Mouse (Mus musculus) megakaryocyte, adult 5-6 weeks (primary cell): ENCODE data around the gene Pde8a. TPM values are rescaled to one million over a fixed set of nuclear protein-coding genes. Genes with fewer than 3 reads are reported as not detected.

Source experiments
- ATAC-seq: 2 replicates; pipeline ENCODE4 v1.8.0; 2016; ENCODE audit warnings: mild to moderate bottlenecking, inconsistent platforms; ENCODE audit not compliant: poor library complexity, severe bottlenecking
- total RNA-seq, 2 experiments: library from RNA; stranded (forward) in 1 of 2; stranded (reverse) in 1 of 2; fragments of 153-499, 151-499 nt in 1 of 2; fragments of 221-1000, 200-1000 nt in 1 of 2; gene quantifications; 2 replicates each; pipeline versions ENCODE4 v1.2.3 to v1.2.4; 2015 to 2017

Pde8a gene
- total RNA-seq, 2 experiments from 2014 or later: 6.4 to 15.9 TPM

DNA sequence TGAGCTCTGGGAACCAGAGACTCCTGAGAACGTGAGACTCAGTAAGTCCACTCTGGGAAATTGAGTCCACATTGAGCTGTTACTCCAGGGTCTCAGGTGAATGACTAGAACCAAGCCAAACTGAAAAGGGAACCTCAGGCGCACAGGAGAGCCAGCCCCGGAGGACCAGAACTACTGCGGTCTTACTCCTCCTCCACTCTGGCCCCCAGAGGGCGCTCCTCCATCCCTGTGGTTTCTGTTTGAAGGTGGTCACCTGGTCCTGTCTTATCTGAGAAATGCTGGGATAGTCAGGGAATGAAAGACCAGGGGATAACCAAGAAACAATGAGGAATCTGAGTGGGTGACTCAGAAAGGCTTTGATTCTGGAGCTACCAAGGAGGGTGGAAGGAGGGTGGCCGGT lies 4.5 kb upstream of the Pde8a start:
- ATAC-seq: peak; percentile 36

DNA sequence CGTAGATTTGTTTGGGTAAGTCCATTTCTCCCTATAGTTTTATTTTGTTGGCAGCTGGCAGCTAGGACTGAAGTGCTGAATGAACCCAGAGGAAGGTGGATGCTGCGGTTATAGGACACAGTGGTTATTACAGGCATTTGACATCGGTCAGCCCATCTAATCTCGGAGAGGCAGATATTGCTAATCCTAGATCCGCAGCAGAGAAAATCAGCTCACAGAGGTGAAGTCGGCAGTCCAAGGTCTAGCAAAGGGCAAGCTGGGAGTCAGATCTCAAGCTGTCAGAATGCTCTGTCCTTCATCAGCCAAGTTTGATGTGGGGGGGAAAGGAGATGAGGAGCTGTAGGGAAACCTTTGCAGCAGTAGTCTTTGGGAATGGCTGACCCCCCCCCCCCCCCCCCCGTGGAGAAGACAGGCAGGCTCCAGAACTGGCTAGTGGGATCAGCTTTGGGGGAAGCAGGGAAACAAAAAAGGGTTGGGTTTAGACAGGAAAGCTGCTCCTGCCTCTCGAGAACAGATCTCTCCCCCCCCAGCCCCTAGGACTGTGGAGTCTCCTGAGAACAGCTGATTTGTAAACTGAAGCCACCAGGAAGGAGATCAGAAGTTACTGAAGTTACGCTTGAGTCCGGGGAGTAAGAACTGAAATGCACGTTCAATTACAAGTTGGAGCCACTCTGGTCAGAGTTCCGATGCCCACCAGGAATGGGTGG lies 3.3 kb upstream of the Pde8a start:
- ATAC-seq: no peak

DNA sequence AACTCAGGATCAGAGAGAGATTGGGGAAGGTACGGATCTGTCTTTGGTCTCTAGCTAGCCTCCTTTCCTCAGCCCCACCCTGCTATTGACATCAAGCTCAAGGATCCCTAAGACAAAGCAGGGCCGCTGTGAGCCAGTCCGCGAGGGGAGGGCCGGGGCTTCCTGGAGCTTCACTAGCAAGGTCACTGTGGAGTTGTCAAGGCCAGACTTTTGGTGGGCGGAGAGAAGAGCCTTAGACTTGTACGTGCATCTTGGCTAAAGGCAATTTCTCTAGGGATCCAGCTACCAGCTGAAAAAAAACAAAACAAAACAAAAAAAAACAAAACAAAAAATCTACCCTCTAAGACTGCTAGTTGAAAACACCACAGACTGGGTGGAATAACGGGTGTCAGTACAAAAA lies 1.6 kb upstream of the Pde8a start:
- ATAC-seq: no peak

DNA sequence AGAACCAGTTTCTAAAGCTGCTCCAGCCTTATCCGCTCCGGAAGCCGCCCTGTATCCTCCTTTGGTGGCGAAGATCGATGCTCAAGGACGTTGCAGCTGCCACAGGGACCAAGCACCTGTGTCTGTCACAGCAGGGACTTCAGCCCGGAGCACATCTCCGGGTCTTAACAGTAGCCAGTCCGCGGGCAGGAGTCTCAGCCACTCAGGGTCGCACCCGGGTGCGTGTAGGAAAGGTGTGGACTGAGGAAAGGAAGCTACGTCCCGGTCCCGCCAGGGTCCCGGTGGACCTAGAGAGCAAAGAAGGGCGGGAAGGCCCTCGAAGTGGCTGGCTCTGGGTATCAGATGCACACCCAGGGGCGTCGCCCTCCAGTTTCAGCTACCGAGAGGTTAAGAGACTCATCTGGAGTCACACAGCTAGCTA lies 1.1 kb upstream of the Pde8a start:
- peak; percentile 65 for ATAC-seq

DNA sequence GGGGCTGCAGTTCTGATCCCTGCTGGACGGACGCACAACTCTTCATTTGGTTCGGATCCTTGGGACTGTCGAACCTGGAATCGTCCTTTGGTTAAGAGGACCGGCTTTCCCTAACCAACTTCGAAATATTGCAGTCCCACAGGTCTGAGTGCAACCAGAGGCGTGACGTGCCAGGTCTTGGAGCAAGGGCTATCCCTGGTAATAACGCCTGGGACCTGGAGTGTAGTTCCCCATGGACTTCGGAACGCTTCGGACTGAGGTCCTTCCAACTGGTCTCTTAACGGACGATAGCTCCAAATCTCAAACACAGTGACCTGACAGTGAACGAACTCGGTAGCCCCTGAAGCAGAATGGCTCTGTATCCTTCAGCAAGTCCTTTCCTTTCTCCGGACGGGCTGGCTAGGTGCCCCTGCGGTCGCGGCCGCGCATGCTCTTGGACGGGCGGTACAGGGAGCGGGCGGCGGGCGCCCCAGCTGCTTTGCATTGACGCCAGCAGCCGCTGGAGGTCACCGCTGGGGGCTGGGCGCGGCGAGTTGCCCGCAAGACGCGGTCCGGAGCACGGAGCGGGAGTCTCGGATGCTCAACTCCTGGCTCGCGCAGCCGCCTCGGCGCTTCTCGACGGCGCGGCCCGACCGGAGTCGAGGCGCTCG lies 574 bp upstream of the Pde8a start:
- peak; percentile 90 for ATAC-seq

DNA sequence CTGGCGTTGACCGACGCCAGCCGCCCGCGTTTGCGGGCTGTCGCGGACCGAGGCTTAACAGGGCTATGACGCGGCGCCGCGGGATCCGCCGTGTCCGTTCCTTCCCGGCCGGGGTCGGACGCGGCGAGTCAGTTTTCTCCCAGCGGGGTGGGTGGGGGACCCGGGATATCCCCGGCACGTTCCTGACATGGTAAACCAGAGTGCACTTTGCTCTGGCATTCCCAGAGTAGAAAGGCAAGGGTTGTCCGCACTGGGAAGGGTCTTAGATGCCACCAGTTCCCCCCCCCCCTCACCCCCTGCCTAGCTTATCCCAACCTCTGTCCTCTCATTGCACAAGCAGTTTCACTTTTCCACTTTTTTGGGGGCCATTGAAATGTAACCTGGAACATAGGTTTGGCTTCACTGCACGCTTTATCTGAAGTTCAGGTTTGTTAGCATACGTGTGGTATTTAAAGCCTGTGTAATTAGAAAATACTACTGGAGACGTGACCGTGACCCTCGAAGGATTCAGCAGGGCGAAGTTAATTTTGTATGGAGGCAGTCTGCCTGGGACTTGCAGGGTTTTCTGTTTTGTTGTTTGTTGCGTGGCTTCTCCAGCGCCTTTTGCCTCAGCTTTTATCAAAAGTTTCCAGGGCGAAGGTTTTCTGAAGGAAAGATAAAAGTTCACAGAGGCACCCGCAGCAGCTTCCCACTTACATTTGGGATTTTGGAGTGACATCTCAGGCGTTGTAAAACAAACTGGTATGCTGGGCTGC lies 934 bp downstream of the Pde8a start:
- ATAC-seq: 0 out of 2 replicates have a peak, but pooled peaks have one; percentile 6

DNA sequence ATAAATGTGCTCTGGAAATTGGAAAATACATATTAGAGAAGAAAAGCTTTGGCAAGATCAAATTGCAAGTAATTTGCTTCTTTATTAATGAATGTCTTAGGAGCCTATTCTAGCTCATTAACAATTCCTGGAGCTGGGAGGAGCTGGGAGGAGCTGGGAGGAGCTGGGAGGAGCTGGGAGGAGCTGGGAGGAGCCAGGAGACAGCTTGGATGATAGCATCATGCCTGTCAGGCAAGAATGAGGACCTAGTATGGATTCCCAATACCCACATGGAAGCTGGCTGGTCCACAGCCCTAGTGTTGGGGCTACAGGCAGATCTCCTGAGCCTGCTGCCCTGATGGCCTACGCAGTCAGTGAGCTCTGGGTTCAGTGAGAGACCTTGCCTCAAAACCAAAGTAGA lies 2.6 kb downstream of the Pde8a start:
- no peak for ATAC-seq

DNA sequence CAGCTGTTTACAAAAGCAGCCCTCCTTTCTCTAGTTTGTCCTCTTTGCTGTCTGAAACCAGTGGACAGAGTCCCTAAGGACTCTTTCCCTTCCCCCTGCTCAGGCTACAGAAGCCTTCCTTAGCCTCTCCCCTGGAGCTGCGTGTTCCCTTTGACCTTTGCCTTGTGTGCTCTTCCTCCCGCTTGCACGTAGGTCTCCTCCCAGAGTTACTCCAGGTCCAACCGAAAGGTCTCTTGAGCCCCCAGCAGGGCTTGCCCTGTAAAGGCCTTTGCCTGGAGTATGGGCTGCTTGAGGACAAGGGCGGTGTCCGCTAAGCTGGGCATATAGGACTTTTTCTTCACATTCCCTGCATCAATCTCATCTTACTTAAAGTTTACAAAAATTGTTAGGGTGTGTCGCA lies 5.9 kb downstream of the Pde8a start:
- ATAC-seq: no peak

DNA sequence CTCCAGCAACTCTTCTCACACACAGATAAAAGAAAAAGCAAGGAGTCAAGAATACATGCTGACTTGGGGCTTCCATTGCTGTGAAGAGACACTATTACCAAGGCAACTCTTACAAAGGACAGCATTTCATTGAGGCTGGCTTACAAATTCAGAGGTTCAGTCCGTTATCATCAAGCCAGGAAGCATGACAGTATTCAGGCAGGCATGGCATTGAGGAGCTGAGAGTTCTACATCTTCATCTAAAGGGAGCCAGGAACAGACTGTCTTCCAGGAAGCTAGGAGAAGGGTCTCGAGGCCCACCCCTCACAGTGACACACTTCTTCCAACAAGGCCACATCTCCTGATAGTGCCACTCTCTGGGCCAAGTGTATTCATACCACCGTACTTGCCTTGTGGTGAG lies 7.0 kb downstream of the Pde8a start:
- no peak for ATAC-seq

DNA sequence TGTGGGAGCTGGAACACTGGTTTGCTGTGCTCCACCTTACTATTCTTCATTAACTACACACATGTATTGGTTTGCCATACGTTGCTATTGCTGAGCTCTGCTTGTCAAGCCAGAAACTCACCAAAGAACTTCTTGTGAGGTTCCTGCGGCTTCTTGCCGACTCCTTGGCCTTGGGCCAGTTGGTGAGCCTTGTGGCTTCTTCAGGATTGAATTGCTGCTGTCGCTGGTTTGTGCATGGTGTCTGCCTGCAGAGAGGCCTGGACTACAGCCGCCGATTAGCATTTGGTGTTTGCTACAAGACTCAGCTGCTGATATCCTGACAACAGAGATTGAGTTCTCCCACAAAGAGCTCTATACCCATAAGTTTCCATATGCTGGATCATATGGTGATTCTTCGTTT lies 10.9 kb downstream of the Pde8a start:
- no peak for ATAC-seq

DNA sequence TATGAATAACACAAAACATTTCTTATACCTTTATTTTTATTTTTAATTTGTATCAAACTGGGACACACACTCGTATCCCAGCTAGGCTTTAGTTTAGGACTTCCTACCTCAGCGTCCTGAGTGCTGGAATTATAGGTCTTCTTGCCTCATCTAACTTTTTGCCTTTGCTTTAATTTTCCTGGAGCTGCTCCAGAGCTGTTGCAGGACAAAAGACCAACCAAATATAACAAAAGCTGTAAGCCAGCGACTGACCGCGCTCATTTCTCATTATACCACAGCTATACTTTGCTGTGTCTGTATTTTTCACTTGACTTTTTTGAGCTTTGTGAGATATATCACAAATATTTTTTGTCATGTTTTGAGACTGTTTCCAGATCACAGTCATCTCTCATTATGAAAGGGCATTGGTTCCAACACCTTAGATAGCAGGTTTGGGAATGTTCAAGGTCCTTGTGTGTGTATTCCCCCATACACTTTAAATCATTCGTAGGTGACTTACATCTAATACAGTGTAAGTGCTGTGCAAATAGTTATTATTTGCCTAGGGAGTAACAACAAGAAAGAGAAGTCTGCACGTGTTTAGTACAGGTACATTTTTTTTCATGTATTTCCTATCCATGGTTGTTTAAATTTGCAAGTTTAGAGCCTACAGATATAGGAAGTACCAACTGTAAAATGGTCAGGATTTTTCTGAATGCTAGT lies 16.8 kb downstream of the Pde8a start:
- no peak for ATAC-seq

DNA sequence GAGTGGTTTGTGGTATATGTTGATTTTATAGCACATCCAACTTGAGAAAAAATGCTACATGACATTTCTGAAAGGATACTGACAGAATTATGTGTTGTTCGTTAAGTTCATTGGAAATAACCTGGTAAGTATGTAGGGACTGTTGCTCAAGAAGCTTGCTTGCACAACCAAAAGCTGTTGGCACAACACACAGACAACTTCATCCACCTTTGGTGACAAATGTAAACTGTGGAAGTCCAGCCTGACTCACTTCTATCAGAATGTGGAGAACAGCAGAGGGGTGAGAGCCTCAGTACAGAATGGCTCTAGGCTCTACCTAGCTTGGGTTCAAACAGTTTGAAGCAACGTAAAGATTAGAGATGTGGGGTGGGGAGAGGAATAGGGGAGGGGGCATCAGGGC lies 19.3 kb downstream of the Pde8a start:
- peak; percentile 62 for ATAC-seq

DNA sequence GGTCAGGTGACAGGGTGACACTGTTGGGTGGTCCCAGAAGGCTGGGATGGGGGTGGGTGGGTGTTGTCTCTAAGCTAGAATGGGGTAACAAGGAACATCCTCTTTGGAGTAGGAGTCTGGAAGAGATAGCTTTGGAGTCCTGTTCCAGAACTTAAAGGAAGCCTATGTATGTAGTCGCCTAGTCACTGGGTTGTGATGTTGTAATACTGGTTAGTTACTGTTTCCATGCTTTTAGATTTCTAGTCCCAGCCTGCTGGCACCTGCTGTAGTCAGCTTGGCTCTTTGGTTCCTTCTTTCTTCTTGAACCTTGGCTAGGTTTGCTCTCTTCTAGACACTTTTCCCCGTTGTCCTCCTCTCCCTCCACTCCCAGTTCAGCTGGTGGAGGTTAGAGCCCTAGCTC lies 21.7 kb downstream of the Pde8a start:
- ATAC-seq: peak; percentile 63

DNA sequence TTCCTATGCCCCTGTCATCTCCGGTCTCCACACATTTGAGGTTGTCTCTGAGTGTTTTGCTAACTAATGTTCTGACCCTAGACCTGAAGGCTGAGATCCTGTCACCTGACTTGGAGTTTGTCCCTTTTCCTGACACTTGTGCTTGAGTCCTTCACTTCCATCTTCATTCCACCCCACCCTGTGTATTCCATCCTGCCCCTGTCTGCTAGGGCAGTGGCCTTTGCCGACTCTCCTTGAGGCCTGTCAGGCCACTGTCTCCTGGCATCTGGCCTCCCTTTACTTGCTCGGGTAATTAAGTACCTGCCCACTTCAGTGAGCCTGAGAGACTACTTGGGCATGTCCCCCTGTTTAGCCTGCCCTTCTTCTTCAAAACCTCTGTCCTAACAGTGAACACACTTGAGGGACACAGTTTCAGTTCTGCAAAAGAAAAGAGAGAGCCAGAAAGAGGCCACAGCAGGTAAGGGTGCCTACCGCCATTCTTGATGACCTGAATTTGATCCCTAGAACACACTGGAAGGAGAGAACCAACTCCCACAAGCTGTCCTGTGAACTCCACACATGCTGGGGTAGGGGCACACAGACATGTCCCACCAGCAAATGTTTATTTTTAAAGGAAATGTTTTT lies 22.3 kb downstream of the Pde8a start:
- ATAC-seq: peak; percentile 28; the same call in 1 of the 2 replicates

DNA sequence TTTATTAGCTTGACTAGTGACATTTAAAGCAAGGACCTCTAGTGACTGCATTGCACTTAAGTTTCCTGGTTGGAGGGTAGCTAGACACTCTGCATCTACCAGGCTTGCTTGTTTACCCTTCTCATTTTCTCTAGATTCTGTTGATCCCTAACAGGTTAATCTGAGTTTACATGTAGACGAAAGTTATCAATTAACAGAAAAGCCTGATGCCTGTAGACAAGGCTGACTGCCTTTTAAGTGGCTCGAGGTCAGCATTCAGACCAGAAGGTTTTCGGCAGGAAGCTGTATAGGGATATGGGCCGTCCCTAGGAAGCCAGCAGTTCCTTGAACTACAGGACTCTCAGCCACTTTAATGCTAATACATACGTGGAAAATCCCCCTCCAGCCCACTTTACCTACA lies 30.0 kb downstream of the Pde8a start:
- ATAC-seq: no peak

DNA sequence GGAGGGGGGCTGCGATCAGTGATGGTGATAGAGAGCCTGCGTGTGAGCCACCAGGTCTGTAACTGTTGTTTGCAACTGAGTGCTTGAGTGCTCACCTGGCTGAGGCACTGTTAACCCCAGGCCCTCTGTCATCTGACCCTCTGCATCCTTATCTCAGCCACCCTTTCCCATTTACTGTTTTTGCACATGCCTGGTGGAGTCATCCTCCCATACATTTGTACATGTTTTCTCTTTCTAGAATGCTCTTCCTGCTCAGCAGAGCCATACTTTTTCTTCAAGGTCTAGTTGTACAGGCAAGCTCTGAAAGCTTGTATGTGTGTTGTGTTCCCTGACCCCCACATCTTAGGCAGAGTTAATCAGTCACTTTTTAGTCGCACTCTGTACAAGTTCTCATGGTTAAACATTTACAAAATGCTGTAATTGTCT lies 36.5 kb downstream of the Pde8a start:
- ATAC-seq: no peak

DNA sequence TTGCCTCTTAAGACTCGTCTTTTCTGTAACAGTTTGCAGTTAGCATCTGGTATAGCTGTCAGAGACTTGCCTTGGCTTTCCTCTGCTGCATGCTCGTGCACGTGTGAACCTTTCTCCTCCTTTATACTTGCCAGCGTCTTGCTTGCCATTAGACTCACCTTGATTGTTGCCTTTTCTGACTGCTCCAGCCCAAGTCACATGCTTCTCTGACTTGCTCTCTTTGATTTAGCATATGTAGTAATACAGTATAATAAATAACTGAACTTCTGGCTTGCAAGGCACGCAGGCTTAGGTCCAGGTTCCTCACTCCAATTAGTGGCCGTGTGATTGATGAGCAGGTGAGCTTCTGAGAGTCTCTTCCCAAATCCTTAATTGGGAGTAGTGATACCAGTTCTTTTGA lies 37.2 kb downstream of the Pde8a start:
- ATAC-seq: no peak

DNA sequence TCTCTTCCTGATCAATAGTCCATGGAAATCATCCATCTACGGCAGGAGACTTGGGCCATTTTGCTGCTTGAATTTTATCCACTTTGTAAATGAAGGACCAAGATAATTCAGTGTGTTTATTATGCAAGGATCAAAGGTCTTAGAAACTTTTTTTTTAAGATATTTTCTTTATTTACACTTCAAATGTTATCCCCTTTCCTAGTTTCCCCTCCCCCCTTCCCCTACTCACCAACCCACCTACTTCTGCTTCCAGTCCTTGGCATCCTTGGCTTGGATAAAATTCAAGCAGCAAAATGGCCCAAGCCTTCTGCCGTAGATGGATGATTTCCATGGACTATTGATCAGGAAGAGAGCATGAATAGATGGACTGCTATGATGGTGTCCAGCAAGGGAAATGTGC lies 38.1 kb downstream of the Pde8a start:
- no peak for ATAC-seq

DNA sequence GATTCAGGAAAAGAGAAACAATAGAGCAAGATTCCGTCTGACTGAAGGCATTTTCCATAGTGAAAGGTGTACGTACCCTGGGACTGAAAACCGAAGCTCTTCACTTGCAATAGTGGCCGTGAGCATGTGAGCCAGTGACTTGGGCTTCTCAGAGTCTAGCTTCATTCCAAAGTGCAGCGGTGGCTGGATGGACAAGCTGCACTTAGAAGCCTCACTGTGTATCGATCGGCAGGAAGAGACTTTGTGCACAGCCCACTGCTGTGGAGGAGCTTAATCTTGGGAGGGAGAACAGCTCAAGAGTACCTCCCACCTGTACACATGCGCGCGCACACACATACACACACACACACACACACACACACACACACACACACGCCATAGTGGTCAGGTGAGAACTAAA lies 39.9 kb downstream of the Pde8a start:
- no peak for ATAC-seq

DNA sequence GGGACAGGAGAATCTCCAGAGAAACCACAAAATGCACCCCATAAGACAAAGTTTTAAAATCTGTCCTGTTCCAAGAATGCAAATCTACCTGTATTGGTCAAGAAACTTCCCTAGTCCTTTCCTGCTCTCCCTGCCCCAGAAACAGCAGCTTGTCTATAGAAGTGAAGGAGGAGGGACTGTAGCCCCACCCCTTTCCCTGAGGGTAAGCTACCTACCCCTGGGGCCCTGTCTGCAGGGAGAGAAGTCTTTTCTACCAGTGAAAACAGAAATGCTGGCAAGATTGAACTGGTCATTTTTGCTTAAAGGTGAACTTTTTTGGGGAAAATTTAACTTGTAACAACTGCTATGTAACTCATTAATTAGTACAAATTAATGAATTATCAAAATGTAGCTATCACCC lies 41.2 kb downstream of the Pde8a start:
- no peak for ATAC-seq

DNA sequence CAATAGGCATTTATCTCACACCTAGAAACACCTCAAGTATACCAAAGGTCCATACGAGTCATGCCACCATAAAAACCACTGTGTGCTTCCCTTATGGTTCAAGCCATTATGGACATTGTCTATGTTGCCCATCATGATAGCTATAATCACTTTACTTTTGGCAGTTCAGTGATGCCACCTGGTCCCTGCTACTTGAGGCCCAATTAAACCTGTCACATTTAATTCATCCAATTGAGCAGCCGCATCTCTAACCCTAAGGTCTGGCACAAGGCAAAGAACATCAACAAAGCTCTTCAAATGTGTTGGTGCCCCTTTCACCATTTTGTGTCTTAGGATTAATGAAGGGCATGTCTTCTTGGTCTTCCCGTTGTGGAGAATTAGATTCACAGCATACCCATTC lies 42.1 kb downstream of the Pde8a start:
- no peak for ATAC-seq
